Mouse (Mus musculus) cerebellum, postnatal 14 days (tissue): ENCODE results near the gene Olfr1393.
A peak's percentile ranks its signal among the peaks of the same experiment; 100 is the strongest.

Source experiments
- DNase-seq, 2 experiments: peaks; one replicate each; pipeline ENCODE4 v3.0.0; 2021; ENCODE audit warnings: mixed read lengths in 2 of 2

The Olfr1393 gene

GRCm38 (mm10) chr11:49278222-49278621, at the start of gene Olfr1393:
Gene Olfr1393, plus strand, starts transcription at chr11:49278304.
- no peak for DNase-seq

DNA sequence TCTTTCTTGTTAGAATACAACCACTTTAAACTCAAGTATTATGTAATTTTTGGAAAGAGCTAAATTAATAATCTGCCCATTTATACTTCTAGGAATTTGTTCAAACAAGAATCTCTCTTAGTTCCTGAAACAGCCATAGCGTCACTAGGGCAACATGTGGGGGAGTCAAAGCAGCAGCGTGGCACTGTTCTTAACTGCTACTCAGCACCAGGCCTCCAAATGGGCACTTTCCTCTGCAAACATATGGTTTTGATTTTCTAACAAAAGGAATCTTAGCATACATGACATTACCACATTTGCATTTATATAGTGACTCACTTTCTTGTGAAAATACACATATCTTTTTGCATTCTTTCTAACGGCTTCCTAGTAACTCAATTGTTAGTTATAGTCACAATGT, 45.3 kb upstream of the Olfr1393 start:
- no peak for DNase-seq

GRCm38 (mm10) chr11:49235459-49236207, 42.5 kb upstream of the Olfr1393 start:
- no peak for DNase-seq

GRCm38 (mm10) chr11:49236891-49237290, 41.2 kb upstream of the Olfr1393 start:
- DNase-seq, result no peak

GRCm38 (mm10) chr11:49237532-49237931, 40.6 kb upstream of the Olfr1393 start:
- no peak for DNase-seq

- DNase-seq, result no peak
These were observed 37.8 kb upstream of the Olfr1393 start for GRCm38 (mm10) chr11:49240310-49240709.

GRCm38 (mm10) chr11:49240874-49241273, 37.2 kb upstream of the Olfr1393 start:
- no peak for DNase-seq

DNA sequence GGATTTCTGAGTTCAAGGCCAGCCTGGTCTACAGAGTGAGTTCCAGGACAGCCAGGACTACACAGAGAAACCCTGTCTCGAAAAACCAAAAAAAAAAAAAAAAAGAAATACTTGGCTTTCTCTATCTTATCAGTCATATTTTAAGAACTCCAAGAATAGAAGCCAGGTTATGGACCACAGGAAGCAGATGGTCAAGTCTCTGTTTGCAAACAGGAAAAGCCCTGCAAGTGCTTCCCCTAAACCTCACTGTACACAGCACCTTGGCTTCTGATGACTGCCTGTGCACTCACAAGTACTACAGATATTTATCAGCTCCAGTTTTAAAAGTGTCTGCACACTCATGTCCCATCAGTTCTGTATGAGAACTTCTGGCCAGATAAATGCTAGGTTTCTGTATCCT, 36.6 kb upstream of the Olfr1393 start:
- DNase-seq, result no peak

- DNase-seq, result no peak
These were observed 35.0 kb upstream of the Olfr1393 start for GRCm38 (mm10) chr11:49242944-49243626.

- peak; percentile 90 to 91 for DNase-seq
These were observed 34.1 kb upstream of the Olfr1393 start, which contains the start of gene Mgat1 for GRCm38 (mm10) chr11:49243727-49244594. Gene Mgat1, plus strand, starts transcription at chr11:49244191.

DNA sequence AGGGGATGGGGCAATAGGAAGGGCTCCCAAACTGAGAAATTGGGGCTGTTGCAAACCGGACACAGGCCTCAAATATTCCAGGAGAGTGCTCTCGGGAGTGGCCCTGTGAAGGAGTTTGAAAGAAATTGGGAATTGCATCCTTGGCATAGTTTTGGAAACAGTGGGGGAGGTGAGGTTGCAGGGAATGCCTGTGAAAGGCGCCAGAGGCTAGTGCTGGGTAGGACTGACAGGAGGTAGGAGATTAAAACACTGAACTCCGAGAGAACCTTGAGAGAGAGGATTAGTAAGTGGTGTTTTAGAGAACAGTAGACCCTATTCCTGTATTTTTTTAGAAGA, 33.5 kb upstream of the Olfr1393 start:
- DNase-seq, result no peak

GRCm38 (mm10) chr11:49245176-49245575, 32.9 kb upstream of the Olfr1393 start:
- peak in 1 of 2 experiments; percentile 34 for DNase-seq

DNA sequence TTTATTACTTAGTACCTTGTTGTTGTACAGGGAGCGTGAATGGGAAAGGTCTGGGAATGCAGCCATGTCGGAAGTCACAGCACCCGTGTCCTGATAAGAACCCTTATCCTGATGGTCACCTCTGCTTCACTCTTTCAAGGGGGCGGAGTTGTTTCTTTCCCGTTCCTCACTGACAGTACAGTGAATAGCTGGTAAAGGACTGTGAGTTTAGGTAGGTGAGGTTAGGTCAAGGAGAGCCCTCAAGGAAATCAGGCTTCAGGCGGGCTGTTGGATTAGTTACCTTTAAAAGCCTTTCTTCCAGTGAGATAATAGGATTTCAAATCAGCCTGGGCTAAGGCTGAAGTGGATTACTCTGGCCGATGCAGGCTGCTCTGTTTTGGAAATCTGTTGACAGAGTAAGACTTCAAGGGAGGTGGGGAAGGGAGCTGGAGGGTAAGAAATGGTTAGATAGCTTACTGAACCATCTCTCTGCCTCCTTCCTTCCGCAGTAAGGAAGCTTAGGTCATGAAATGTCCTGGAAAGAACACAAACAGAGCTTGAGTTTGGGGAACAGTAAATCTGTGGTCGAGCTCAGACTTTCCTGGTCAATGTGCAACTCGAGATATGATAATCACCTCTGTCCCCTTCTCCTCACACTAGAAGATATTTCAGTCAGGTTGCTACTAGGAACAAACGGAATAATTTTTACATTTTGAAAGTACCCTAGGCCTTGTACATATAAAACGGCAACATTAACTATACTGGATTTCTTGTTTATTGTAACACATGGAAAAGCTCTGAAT, 32.3 kb upstream of the Olfr1393 start:
- no peak for DNase-seq

DNA sequence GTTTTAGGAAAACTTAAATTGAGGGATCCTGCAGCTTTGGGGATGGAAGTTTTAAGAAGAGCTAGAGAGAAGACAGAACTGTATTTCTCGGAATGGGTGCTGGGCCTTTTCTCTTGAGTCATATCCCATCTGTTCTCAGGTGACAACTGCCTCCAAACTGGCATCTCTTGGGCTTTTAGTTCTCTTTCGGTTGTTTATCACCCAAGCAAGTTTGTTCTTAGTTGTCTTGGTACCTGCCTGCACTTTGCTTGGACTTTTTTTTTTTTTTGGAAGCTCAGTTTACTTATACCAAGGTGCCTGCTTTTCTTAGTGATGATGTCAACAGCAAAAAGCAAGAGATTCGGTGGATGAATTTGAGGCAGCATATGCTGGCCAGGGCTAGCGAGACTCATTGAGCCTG, 31.6 kb upstream of the Olfr1393 start:
- no peak for DNase-seq

- DNase-seq, result no peak
These were observed 30.8 kb upstream of the Olfr1393 start for GRCm38 (mm10) chr11:49247255-49247654.

DNA sequence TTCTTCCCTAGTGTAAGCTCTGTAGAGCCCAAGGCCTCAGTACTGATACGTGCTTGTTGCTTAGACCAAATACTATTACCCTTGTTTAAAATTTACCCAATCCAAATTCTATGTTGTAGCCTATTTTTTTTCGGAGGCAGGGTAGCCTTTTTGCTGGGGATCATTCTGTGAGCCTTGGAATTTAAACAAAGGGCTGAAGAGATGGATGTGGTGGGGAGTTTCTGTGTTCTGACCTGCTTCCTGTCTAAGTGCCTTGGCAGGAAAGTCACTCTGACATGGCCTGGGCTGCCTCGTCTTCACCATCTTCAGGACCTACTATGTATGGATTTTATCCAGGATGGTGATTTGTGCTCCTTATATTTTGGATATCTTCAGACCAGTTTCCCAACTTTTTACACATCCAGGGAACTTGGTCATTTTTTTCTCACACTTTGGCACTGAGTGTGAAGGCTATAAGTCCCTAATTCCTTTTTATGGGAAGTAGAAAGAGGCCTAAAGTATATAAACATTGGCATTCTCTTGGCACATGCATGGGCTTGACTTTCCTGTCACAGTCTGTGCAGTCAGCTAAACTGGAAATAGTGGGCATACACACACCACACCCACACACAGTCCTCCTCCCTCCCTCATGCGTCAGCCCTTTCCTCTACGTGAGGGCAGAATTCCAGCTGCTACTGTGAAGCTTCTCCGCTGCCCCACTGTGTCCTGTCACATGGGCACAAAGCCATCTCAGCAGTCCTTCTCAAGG, 29.7 kb upstream of the Olfr1393 start:
- peak in 1 of 2 experiments; percentile 24 for DNase-seq

- no peak for DNase-seq
These were observed 29.0 kb upstream of the Olfr1393 start for GRCm38 (mm10) chr11:49248974-49249700.

DNA sequence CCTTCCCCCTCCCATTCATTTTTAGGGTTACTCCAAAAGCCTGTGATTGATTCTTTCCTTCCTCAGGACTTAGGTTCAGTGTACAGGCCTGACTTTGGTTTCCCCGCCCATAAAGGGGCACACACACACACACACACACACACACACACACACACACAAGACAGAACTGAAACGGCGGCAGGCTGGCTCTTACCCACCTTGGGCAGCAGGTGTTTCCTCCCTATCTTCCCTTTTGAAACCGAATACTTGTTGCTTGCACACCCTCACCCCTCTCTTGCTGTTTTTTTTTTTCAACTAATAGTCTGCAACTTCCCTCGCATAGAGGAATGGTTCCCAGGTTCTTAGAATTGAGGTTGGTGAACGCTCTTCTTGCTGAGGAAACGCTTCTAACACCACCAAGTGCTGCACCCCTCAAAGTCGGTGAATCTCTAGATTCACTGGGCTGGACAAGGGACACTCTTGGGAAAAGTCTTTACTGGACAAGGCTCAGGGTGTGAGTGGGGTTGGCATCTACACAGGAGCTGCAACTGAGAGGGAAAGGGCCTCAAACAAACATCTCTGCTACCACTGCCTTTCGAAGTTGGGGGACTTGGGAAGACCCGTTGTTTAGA, 28.2 kb upstream of the Olfr1393 start:
- DNase-seq, result no peak

DNA sequence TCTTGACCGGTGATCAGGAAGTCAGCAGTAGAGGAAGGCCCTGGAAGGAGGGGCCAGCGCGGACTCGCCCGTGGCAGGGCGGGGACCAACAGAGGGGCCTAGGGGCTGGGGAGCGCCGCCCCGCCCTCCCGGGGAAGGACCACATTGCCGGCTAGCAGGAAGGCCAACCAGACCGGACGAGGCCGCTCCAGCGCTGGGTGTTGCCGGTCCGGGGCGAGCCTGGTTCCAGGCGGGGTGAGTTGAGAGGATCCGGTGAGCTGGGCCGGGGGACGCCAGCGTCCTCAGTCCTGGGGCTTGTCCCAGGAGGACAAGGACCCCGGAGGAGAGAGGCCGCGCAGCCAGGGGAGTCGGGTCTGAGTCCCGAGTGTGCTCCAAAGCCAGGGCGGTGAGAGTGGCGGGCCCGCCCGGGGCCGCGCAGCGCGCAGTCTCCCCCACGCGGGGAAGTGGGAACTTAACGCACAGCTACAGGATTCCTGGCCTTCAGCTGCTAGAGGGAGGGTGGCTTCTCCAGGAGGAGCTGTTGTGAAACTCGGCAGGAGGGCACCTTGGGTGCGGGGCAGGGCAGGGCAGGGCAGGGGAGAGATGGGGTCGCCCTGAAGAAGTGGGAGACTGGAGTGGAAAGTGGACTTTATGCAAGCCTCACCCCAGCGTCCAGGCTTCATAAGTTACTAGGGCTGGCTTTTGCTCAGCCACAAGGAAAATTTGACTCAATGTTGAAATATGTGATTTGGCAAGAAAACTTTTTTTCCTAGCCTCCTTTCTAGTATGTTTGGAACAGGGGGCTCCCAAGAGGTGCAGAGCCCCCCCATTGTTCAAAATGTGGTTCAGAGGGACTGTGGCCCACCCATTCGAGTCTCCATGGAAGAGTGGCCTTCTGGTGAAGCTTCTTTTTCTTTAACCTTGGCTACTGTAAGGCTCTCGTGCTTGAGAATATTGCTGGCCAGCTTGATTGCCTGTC, 27.4 kb upstream of the Olfr1393 start:
- DNase-seq, result peak; percentile 64 to 67
